11 mouse cellular contexts compared by ENCODE assay signal in genomic region chr17:68285119-68285782, GRCm38 (mm10). TPM values are rescaled to one million over a fixed set of nuclear protein-coding genes. Genes with fewer than 3 reads are reported as not detected.
DNase-seq lines count a peak whose midpoint lies in the region; ATAC-seq lines count a peak whose summit lies in the region.
"Had no signal": no experiment of that assay in that cellular context is flagged by ENCODE, and none has a peak within 500 bp of the region (broad histone marks: within the 10 kb centered on the region; RNA-seq: fewer than 3 reads in every experiment).

No protein-coding gene starts in this region.

- no peaks in the 10 kb centered on the region for H3K27me3 ChIP-seq in hindbrain, embryonic 10.5 days (ENCODE audit: insufficient read depth, poor library complexity, severe bottlenecking)
- no peaks in the 10 kb centered on the region for H3K27me3 ChIP-seq in hindbrain, embryonic 12.5 days
- no peaks in the 10 kb centered on the region for H3K27me3 ChIP-seq in neural tube, embryonic 14.5 days (ENCODE audit: control insufficient read depth, insufficient read depth, low read length)
- H3K27me3 ChIP-seq: heart, embryonic 13.5 days had no signal

- 26% methylated on average over 8 of the region's 8 CpGs for WGBS in hindbrain, embryonic 10.5 days
- WGBS in hindbrain, embryonic 12.5 days = 30% methylated on average over 8 of the region's 8 CpGs
- 34% methylated on average over 8 of the region's 8 CpGs for WGBS in neural tube, embryonic 14.5 days

- no peaks in the 10 kb centered on the region for H3K36me3 ChIP-seq in hindbrain, embryonic 10.5 days
- H3K36me3 ChIP-seq in hindbrain, embryonic 12.5 days = no peaks in the 10 kb centered on the region
- H3K36me3 ChIP-seq in neural tube, embryonic 14.5 days (ENCODE audit: control insufficient read depth, insufficient read depth, low read length) = no peaks in the 10 kb centered on the region
- H3K36me3 ChIP-seq: heart, embryonic 13.5 days had no signal

- H3K9ac ChIP-seq in hindbrain, embryonic 12.5 days = no peak overlapping the region
- H3K9ac ChIP-seq in neural tube, embryonic 14.5 days (replicated peaks; ENCODE audit: low read depth, low read length) = no peak overlapping the region
- H3K9ac ChIP-seq: heart, embryonic 13.5 days; liver, embryonic 14.5 days had no signal

- no peak overlapping the region for H3K27ac ChIP-seq in hindbrain, embryonic 10.5 days
- H3K27ac ChIP-seq in hindbrain, embryonic 12.5 days = no peak overlapping the region
- no peak overlapping the region for H3K27ac ChIP-seq in neural tube, embryonic 14.5 days (ENCODE audit: low read depth, low read length)
- H3K27ac ChIP-seq: heart, embryonic 13.5 days; liver, embryonic 14.5 days had no signal

- DNase-seq in hindbrain, embryonic 10.5 days (ENCODE audit: low spot score) = peak; percentile 22
- DNase-seq in neural tube, embryonic 10.5 days (ENCODE audit: extremely low spot score, low spot score) = no peak
- peak; percentile 13 to 19 for DNase-seq in kidney, postnatal 36 days
- DNase-seq in spleen, adult 18-20 months = no peak
- DNase-seq in gastrocnemius, adult 18-20 months (ENCODE audit: low spot score) = no peak

- peaks cover 6% of the 10 kb centered on the region for H3K4me1 ChIP-seq in hindbrain, embryonic 10.5 days (replicated peaks)
- H3K4me1 ChIP-seq in hindbrain, embryonic 12.5 days = 0 out of 2 replicates have a peak, but pooled peaks cover 3% of the 10 kb centered on the region
- H3K4me1 ChIP-seq in neural tube, embryonic 14.5 days (ENCODE audit: control insufficient read depth, insufficient read depth, low read length) = no peaks in the 10 kb centered on the region
- H3K4me1 ChIP-seq: heart, embryonic 13.5 days had no signal

- no peak for ATAC-seq in hindbrain, embryonic 12.5 days (ENCODE audit: low FRiP score)
- peak; percentile 31; the same call in 1 of the 2 replicates for ATAC-seq in neural tube, embryonic 14.5 days (ENCODE audit: low read depth)
- no peak for ATAC-seq in inflammation-experienced regulatory T-cells, adult 6 months
- ATAC-seq: CD4-positive, CD25-positive, alpha-beta regulatory T cell, adult 4 months had no signal

- H3K4me2 ChIP-seq in hindbrain, embryonic 12.5 days (replicated peaks) = no peak overlapping the region
- H3K4me2 ChIP-seq in neural tube, embryonic 14.5 days (ENCODE audit: low read depth, low read length) = no peak overlapping the region
- H3K4me2 ChIP-seq: heart, embryonic 13.5 days had no signal

- H3K4me3 ChIP-seq in hindbrain, embryonic 10.5 days = no peak overlapping the region
- no peak overlapping the region for H3K4me3 ChIP-seq in hindbrain, embryonic 12.5 days
- H3K4me3 ChIP-seq in neural tube, embryonic 14.5 days (ENCODE audit: low read depth, low read length) = no peak overlapping the region
- H3K4me3 ChIP-seq: heart, embryonic 13.5 days had no signal

- H3K9me3 ChIP-seq in hindbrain, embryonic 10.5 days = no peaks in the 10 kb centered on the region
- no peaks in the 10 kb centered on the region for H3K9me3 ChIP-seq in hindbrain, embryonic 12.5 days (replicated peaks)
- no peaks in the 10 kb centered on the region for H3K9me3 ChIP-seq in neural tube, embryonic 14.5 days (ENCODE audit: control insufficient read depth, low read length)
- H3K9me3 ChIP-seq: heart, embryonic 13.5 days had no signal

RNA-seq across cellular contexts. Expression of gene L3mbtl4, which starts 11.7 kb away (rescaled TPM):
- not detected in 2 replicates for polyA plus RNA-seq in hindbrain, embryonic 10.5 days (2016; fragmentation: Nextera tagmentation; extraction: Ambion mirVana)
- polyA plus RNA-seq in hindbrain, embryonic 12.5 days (2016; fragmentation: Nextera tagmentation; extraction: Ambion mirVana) = 0.69 and 0.85 TPM in 2 replicates
- polyA plus RNA-seq in neural tube, embryonic 14.5 days (2014; fragmentation: Nextera tagmentation; extraction: Ambion mirVana) = 4.0 and 5.3 TPM in 2 replicates
- polyA plus RNA-seq in inflammation-experienced regulatory T-cells, adult 6 months (2017; shearing (Covaris generic)) = under 1 TPM in 1 of 3 experiments, not detected in 2; 0.17 TPM
- under 1 TPM; 0.09 TPM for total RNA-seq in gastrocnemius, adult 18-20 months (2021)
- polyA plus RNA-seq: CD4-positive, CD25-positive, alpha-beta regulatory T cell, adult 4 months; liver, embryonic 14.5 days had no signal

Comparison
In these comparisons a context has a peak if more than half of its experiments do, and no peak if none do; other contexts are left out.
1. DNase-seq: peak in hindbrain, embryonic 10.5 days (single experiment) and kidney, postnatal 36 days (2 of 2); none in neural tube, embryonic 10.5 days (single experiment), spleen, adult 18-20 months (0 of 2) and gastrocnemius, adult 18-20 months (single experiment).